Mouse (Mus musculus): ENCODE results near the gene Col24a1. TPM values are rescaled to one million over a fixed set of nuclear protein-coding genes. Genes with fewer than 3 reads are reported as not detected.

Col24a1 gene
- total and polyA plus RNA-seq, 2 experiments: 0.05 to 0.28 TPM

DNA sequence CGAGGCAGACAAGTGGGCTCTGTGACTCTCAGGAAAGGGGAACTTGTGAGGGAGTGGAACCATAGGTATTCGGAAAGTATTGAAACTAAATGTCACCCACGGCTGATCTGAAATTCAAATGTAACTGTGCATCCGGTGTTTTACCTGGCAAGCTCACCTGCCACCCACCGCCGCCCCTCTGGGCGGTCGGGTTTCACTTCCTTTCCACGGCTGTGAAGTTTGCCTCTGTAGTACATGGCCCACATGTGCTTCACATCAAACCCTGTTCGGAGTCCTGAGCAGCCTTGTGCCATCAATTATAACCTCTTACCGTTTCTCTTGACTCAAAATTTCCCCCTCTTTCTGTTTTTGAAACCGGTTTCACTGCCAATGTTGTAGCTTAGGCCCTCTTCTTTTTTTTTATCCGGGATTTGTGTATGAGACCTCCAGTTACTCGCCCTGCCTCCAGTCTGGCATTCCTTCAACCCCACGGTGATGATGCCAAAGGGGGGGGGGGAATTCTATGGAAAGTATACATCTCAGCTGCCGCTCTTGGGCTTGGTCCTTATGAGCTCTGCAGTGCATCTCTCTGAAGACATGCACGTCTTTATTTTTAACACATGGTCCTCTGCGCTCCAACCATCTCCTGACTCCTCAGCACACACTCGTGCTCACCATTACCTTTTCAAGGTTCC lies 99.9 kb downstream of the Col24a1 start:
- no peak overlapping the region for H3K9ac ChIP-seq (ENCODE audit: low read depth, low read length)
- no peak overlapping the region for H3K27ac ChIP-seq (replicated peaks; ENCODE audit: insufficient read depth, low read depth, low read length)
- TF ChIP-seq CTCF (IDR thresholded peaks at IDR 0.05; ENCODE audit: low read depth, low read length): no peak
- TF ChIP-seq POLR2A (IDR thresholded peaks at IDR 0.05; ENCODE audit: extremely low read depth, insufficient read depth, low read length): no peak
- H3K79me2 ChIP-seq (ENCODE audit: control insufficient read depth, insufficient read depth, low read length): no peaks in the 10 kb centered on the region
- DNase-seq (ENCODE audit: extremely low read depth, low read depth, low spot score): no peak
- H3K36me3 ChIP-seq (ENCODE audit: control insufficient read depth, insufficient read depth, low read length): no peaks in the 10 kb centered on the region
- H3K4me3 ChIP-seq (ENCODE audit: insufficient read depth, low read depth, low read length): no peak overlapping the region
- H3K4me1 ChIP-seq (ENCODE audit: control insufficient read depth, insufficient read depth, low read length): no peaks in the 10 kb centered on the region
- H3K27me3 ChIP-seq (ENCODE audit: control insufficient read depth, insufficient read depth, low read length): no peaks in the 10 kb centered on the region
- WGBS: 85% methylated on average over 19 of the region's 19 CpGs

GRCm38 (mm10) chr3:145399173-145399572 lies 106.9 kb downstream of the Col24a1 start:
- no peak overlapping the region for H3K4me3 ChIP-seq (ENCODE audit: insufficient read depth, low read depth, low read length)
- TF ChIP-seq POLR2A (IDR thresholded peaks at IDR 0.05; ENCODE audit: extremely low read depth, insufficient read depth, low read length) (no peak), CTCF (IDR thresholded peaks at IDR 0.05; ENCODE audit: low read depth, low read length) (no peak)
- no peak for DNase-seq (ENCODE audit: extremely low read depth, low read depth, low spot score)
- H3K4me1 ChIP-seq (ENCODE audit: control insufficient read depth, insufficient read depth, low read length): no peaks in the 10 kb centered on the region
- WGBS: 94% methylated on average over 3 of the region's 3 CpGs
- no peak overlapping the region for H3K9ac ChIP-seq (ENCODE audit: low read depth, low read length)
- H3K27ac ChIP-seq (replicated peaks; ENCODE audit: insufficient read depth, low read depth, low read length): no peak overlapping the region
- H3K27me3 ChIP-seq (ENCODE audit: control insufficient read depth, insufficient read depth, low read length): no peaks in the 10 kb centered on the region
- no peaks in the 10 kb centered on the region for H3K36me3 ChIP-seq (ENCODE audit: control insufficient read depth, insufficient read depth, low read length)
- H3K79me2 ChIP-seq (ENCODE audit: control insufficient read depth, insufficient read depth, low read length): no peaks in the 10 kb centered on the region

- no peaks in the 10 kb centered on the region for H3K4me1 ChIP-seq (ENCODE audit: control insufficient read depth, insufficient read depth, low read length)
- no peak overlapping the region for H3K4me3 ChIP-seq (ENCODE audit: insufficient read depth, low read depth, low read length)
- no peak for DNase-seq (ENCODE audit: extremely low read depth, low read depth, low spot score)
- TF ChIP-seq POLR2A (IDR thresholded peaks at IDR 0.05; ENCODE audit: extremely low read depth, insufficient read depth, low read length) (no peak), CTCF (IDR thresholded peaks at IDR 0.05; ENCODE audit: low read depth, low read length) (no peak)
- H3K9ac ChIP-seq (ENCODE audit: low read depth, low read length): no peak overlapping the region
- 85% methylated on average over 10 of the region's 10 CpGs for WGBS
- H3K27me3 ChIP-seq (ENCODE audit: control insufficient read depth, insufficient read depth, low read length): no peaks in the 10 kb centered on the region
- H3K79me2 ChIP-seq (ENCODE audit: control insufficient read depth, insufficient read depth, low read length): no peaks in the 10 kb centered on the region
- no peaks in the 10 kb centered on the region for H3K36me3 ChIP-seq (ENCODE audit: control insufficient read depth, insufficient read depth, low read length)
- H3K27ac ChIP-seq (replicated peaks; ENCODE audit: insufficient read depth, low read depth, low read length): no peak overlapping the region
These were observed 110.0 kb downstream of the Col24a1 start for GRCm38 (mm10) chr3:145402257-145402656.

DNA sequence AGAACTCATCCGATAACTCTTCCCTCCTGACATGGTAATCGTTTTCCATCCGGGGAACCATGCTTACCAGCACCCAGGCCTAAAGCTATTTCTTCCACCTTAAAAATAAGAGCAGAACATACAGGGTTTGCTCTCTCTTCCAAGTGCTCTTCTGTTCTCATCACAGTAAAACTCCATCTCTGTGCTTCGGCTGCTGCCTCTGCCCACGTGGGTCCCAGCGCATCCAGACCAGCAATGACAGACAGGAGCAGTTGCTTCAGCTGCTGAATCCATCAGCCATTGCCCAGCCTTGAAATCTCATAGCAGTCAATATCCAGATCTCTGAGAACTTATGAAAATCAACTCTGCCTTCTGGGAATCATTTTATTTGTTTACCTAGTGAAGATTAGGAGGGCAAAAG lies 110.7 kb downstream of the Col24a1 start:
- H3K9ac ChIP-seq (ENCODE audit: low read depth, low read length): no peak overlapping the region
- H3K4me3 ChIP-seq (ENCODE audit: insufficient read depth, low read depth, low read length): no peak overlapping the region
- WGBS: 91% methylated on average over 6 of the region's 6 CpGs
- H3K27ac ChIP-seq (replicated peaks; ENCODE audit: insufficient read depth, low read depth, low read length): no peak overlapping the region
- H3K27me3 ChIP-seq (ENCODE audit: control insufficient read depth, insufficient read depth, low read length): no peaks in the 10 kb centered on the region
- no peaks in the 10 kb centered on the region for H3K79me2 ChIP-seq (ENCODE audit: control insufficient read depth, insufficient read depth, low read length)
- no peaks in the 10 kb centered on the region for H3K4me1 ChIP-seq (ENCODE audit: control insufficient read depth, insufficient read depth, low read length)
- TF ChIP-seq CTCF (IDR thresholded peaks at IDR 0.05; ENCODE audit: low read depth, low read length) (no peak), POLR2A (IDR thresholded peaks at IDR 0.05; ENCODE audit: extremely low read depth, insufficient read depth, low read length) (no peak)
- no peaks in the 10 kb centered on the region for H3K36me3 ChIP-seq (ENCODE audit: control insufficient read depth, insufficient read depth, low read length)
- no peak for DNase-seq (ENCODE audit: extremely low read depth, low read depth, low spot score)

- Histone ChIP-seq H3K27ac (replicated peaks; ENCODE audit: insufficient read depth, low read depth, low read length) (no peak overlapping the region), H3K4me3 (ENCODE audit: insufficient read depth, low read depth, low read length) (no peak overlapping the region), H3K4me1 (ENCODE audit: control insufficient read depth, insufficient read depth, low read length) (no peaks in the 10 kb centered on the region), H3K36me3 (ENCODE audit: control insufficient read depth, insufficient read depth, low read length) (no peaks in the 10 kb centered on the region), H3K9ac (ENCODE audit: low read depth, low read length) (no peak overlapping the region), H3K79me2 (ENCODE audit: control insufficient read depth, insufficient read depth, low read length) (no peaks in the 10 kb centered on the region), H3K27me3 (ENCODE audit: control insufficient read depth, insufficient read depth, low read length) (no peaks in the 10 kb centered on the region)
- WGBS: 71% methylated on average over 3 of the region's 3 CpGs
- peak; percentile 67 for TF ChIP-seq CTCF (IDR thresholded peaks at IDR 0.05; ENCODE audit: low read depth, low read length)
- no peak for TF ChIP-seq POLR2A (IDR thresholded peaks at IDR 0.05; ENCODE audit: extremely low read depth, insufficient read depth, low read length)
- peak; percentile 19 for DNase-seq (ENCODE audit: extremely low read depth, low read depth, low spot score)
These were observed 115.8 kb downstream of the Col24a1 start for GRCm38 (mm10) chr3:145408045-145408444.

GRCm38 (mm10) chr3:145412137-145412536 lies 119.9 kb downstream of the Col24a1 start:
- DNase-seq (ENCODE audit: extremely low read depth, low read depth, low spot score): peak; percentile 19
- WGBS: 40% methylated on average over 4 of the region's 4 CpGs

More at GRCm38 (mm10) chr3:145412137-145412536, 119.9 kb downstream of the Col24a1 start:
- TF ChIP-seq CTCF (IDR thresholded peaks at IDR 0.05; ENCODE audit: low read depth, low read length) (peak; percentile 38), POLR2A (IDR thresholded peaks at IDR 0.05; ENCODE audit: extremely low read depth, insufficient read depth, low read length) (no peak)
- Histone ChIP-seq H3K4me1 (ENCODE audit: control insufficient read depth, insufficient read depth, low read length) (no peaks in the 10 kb centered on the region), H3K27ac (replicated peaks; ENCODE audit: insufficient read depth, low read depth, low read length) (no peak overlapping the region), H3K79me2 (ENCODE audit: control insufficient read depth, insufficient read depth, low read length) (no peaks in the 10 kb centered on the region), H3K9ac (ENCODE audit: low read depth, low read length) (no peak overlapping the region), H3K27me3 (ENCODE audit: control insufficient read depth, insufficient read depth, low read length) (no peaks in the 10 kb centered on the region), H3K4me3 (ENCODE audit: insufficient read depth, low read depth, low read length) (no peak overlapping the region), H3K36me3 (ENCODE audit: control insufficient read depth, insufficient read depth, low read length) (no peaks in the 10 kb centered on the region)

All from liver, adult 2 months (tissue).